Comparison of ENCODE assay signal across 8 mouse cellular contexts in the genomic region with DNA sequence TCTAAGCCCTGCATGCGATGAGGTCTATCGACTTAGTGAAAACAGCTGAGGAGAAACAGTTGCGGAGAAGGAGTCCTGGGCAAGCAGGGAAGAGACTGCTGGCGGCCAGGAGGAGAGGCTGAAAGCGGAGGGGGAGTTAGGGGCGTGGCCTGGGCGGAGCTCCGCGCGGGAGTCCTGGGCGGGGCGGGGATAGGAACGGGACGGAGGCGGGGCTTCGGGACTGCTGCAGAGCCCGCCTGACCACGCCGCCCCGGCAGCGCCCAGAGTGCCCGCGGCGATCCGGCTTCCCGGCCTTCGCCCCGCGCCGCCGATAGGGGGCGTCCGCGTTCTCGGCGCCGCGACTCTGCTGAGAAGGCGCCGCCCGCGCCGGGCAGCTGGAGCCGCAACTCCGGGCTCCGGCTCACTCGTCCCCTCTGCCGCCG. TPM values are rescaled to one million over a fixed set of nuclear protein-coding genes. Genes with fewer than 3 reads are reported as not detected.
DNase-seq lines count a peak whose midpoint lies in the region; ATAC-seq and TF ChIP-seq lines count a peak whose summit lies in the region.

A gene (plus strand): TSS at position 338 of the 422 bp plus-strand sequence.

- H3K9ac ChIP-seq in hindbrain, postnatal 0 days (replicated peaks; ENCODE audit: low read length): peak within 1 kb of the TSS; percentile 93

- H3K4me1 ChIP-seq in hindbrain, postnatal 0 days (ENCODE audit: insufficient read depth, low read length): peaks cover 23% of the 10 kb centered on the region

- intact Hi-C loops in gastrocnemius, adult 2 months (cut with DNase I): loop anchor here (2.0 to 5.0 kb wide), 2 partner anchors 41 to 122 kb away; a partner anchor contains a TSS
- intact Hi-C loops in left cerebral cortex, adult 2 months (cut with DNase I): loop anchor here (1.0 to 2.0 kb wide), 3 partner anchors 41 to 133 kb away; a partner anchor contains a TSS

- H3K9me3 ChIP-seq in hindbrain, postnatal 0 days (ENCODE audit: low read length): no peaks in the 10 kb centered on the region

- peak within 1 kb of the TSS; percentile 91 for H3K4me3 ChIP-seq in gastrocnemius, adult 2 months
- peak within 1 kb of the TSS; percentile 73 for H3K4me3 ChIP-seq in hindbrain, postnatal 0 days (ENCODE audit: low read length)
- H3K4me3 ChIP-seq in left cerebral cortex, adult 2 months: peak within 1 kb of the TSS; percentile 92

- H3K27me3 ChIP-seq in hindbrain, postnatal 0 days (ENCODE audit: insufficient read depth, low read length): no peaks in the 10 kb centered on the region

- 0% methylated on average over 13 of the region's 49 CpGs for WGBS in hindbrain, postnatal 0 days

- H3K36me3 ChIP-seq in hindbrain, postnatal 0 days (ENCODE audit: insufficient read depth, low read length): no peaks in the 10 kb centered on the region

- peak; percentile 98 for DNase-seq in ZHBTc4 (ENCODE audit: low read depth, low spot score)
- peak; percentile 100 for DNase-seq in gastrocnemius, adult 2 months
- peak; percentile 97 for DNase-seq in hindbrain, postnatal 0 days (ENCODE audit: low spot score)
- DNase-seq in left cerebral cortex, adult 2 months (ENCODE audit: extremely low spot score in 1 of 2, low spot score in 2 of 2): peak; percentile 98 to 99
- DNase-seq in right cerebral cortex, adult 2 months (ENCODE audit: low spot score in 2 of 2): peak; percentile 95 to 96
- peak; percentile 100 for DNase-seq in urinary bladder, postnatal 14 days (ENCODE audit: low spot score)

- H3K4me2 ChIP-seq in hindbrain, postnatal 0 days (ENCODE audit: low read depth, low read length): peak within 1 kb of the TSS; percentile 75

- H3K27ac ChIP-seq in gastrocnemius, adult 2 months: peak within 1 kb of the TSS; percentile 95
- peak within 1 kb of the TSS; percentile 98 for H3K27ac ChIP-seq in hindbrain, postnatal 0 days
- H3K27ac ChIP-seq in left cerebral cortex, adult 2 months: peak within 1 kb of the TSS; percentile 96

- TF ChIP-seq CTCF in gastrocnemius, adult 2 months (IDR thresholded peaks at IDR 0.05): peak; percentile 85
- TF ChIP-seq CTCF in hindbrain, postnatal 0 days (IDR thresholded peaks at IDR 0.05; ENCODE audit: low read depth): peak; percentile 28; the same call in 1 of the 2 replicates
- TF ChIP-seq CTCF in left cerebral cortex, adult 2 months (IDR thresholded peaks at IDR 0.05): peak; percentile 81

- ATAC-seq in common myeloid progenitor, adult 5-6 weeks (replicated peaks; ENCODE audit: low read depth, poor library complexity, severe bottlenecking): peak; percentile 94
- peak; percentile 97 for ATAC-seq in hindbrain, postnatal 0 days
- ATAC-seq in megakaryocyte, adult 5-6 weeks (ENCODE audit: poor library complexity, severe bottlenecking): peak; percentile 97

RNA-seq across cellular contexts. Expression of the gene that starts here (rescaled TPM):
- total RNA-seq in common myeloid progenitor, adult 5-6 weeks (2017): 7.3 and 7.9 TPM in 2 replicates
- 1 to 10 TPM; 7.7 to 9.3 TPM for total RNA-seq in gastrocnemius, adult 2 months (2021)
- 15.2 and 21.1 TPM in 2 replicates for total RNA-seq in hindbrain, postnatal 0 days (2014; rRNA removed)
- polyA plus RNA-seq in hindbrain, postnatal 0 days (2015; fragmentation: Nextera tagmentation; extraction: Ambion mirVana): 41.8 and 42.2 TPM in 2 replicates
- 10 to 100 TPM; 41.5 to 42.1 TPM for total RNA-seq in left cerebral cortex, adult 2 months (2021)
- 6.2 and 7.3 TPM in 2 replicates for total RNA-seq in megakaryocyte, adult 5-6 weeks (2015)
- total RNA-seq in megakaryocyte, adult 5-6 weeks (2017): 6.6 and 9.0 TPM in 2 replicates

Comparison
In these comparisons a context has a peak if more than half of its experiments do, and no peak if none do; other contexts are left out.
1. Peak in every context shown above with its lines: DNase-seq, ATAC-seq, H3K4me3 ChIP-seq and H3K27ac ChIP-seq.
2. CTCF ChIP-seq: peak in every context shown above with its lines; median percentile 85 in gastrocnemius, adult 2 months; 81 in left cerebral cortex, adult 2 months; 28 in hindbrain, postnatal 0 days.